Mouse (Mus musculus) c-Kit-positive CD71-positive TER-119-positive erythroid progenitor cells, embryonic 14.5 days (primary cell): ENCODE measurements at regions not wholly inside any gene's neighbourhood (a gene's known extent, or its start where the extent isn't known, plus 50 kb on each side); places are given as distances from the start of the nearest gene placed in this dataset.

Experiments
- DNase-seq: peaks from one replicate; pipeline ENCODE4 v3.0.0-alpha.2; 2013; ENCODE audit warnings: low spot score

GRCm38 (mm10) chr10:122564473-122564872 lies 114.1 kb upstream of the Ppm1h start:
- DNase-seq: no peak

GRCm38 (mm10) chr10:122566601-122567000 lies 112.0 kb upstream of the Ppm1h start:
- no peak for DNase-seq

GRCm38 (mm10) chr10:122569546-122570202 lies 108.9 kb upstream of the Ppm1h start:
- no peak for DNase-seq

GRCm38 (mm10) chr10:122570909-122571551 lies 107.5 kb upstream of the Ppm1h start:
- DNase-seq: no peak

GRCm38 (mm10) chr10:122576171-122577063 lies 102.1 kb upstream of the Ppm1h start:
- DNase-seq: no peak

GRCm38 (mm10) chr10:122578209-122579001 lies 100.2 kb upstream of the Ppm1h start:
- DNase-seq: no peak

GRCm38 (mm10) chr10:122581096-122581495 lies 97.5 kb upstream of the Ppm1h start:
- DNase-seq: no peak

GRCm38 (mm10) chr10:122587541-122587940 lies 91.0 kb upstream of the Ppm1h start:
- no peak for DNase-seq

GRCm38 (mm10) chr10:122599511-122599910 lies 79.1 kb upstream of the Ppm1h start:
- DNase-seq: no peak

- no peak for DNase-seq
Measured at GRCm38 (mm10) chr10:122602394-122602793, 76.2 kb upstream of the Ppm1h start.

- DNase-seq: no peak
Measured at GRCm38 (mm10) chr10:122603960-122604359, 74.6 kb upstream of the Ppm1h start.

GRCm38 (mm10) chr10:122613281-122613680 lies 65.3 kb upstream of the Ppm1h start:
- no peak for DNase-seq

- DNase-seq: no peak
Measured at GRCm38 (mm10) chr10:122613891-122614290, 64.7 kb upstream of the Ppm1h start.

- no peak for DNase-seq
Measured at GRCm38 (mm10) chr10:122614720-122615119, 63.8 kb upstream of the Ppm1h start.

GRCm38 (mm10) chr10:122615658-122616057 lies 62.9 kb upstream of the Ppm1h start:
- DNase-seq: no peak

- DNase-seq: no peak
Measured at GRCm38 (mm10) chr10:122616385-122616784, 62.2 kb upstream of the Ppm1h start.

- no peak for DNase-seq
Measured at GRCm38 (mm10) chr10:122618854-122619253, 59.7 kb upstream of the Ppm1h start.

GRCm38 (mm10) chr10:122619406-122620116 lies 59.0 kb upstream of the Ppm1h start:
- no peak for DNase-seq
